Mouse (Mus musculus) layer of hippocampus, postnatal 36 days (tissue): ENCODE measurements around the gene Nosip. TPM values are rescaled to one million over a fixed set of nuclear protein-coding genes. Genes with fewer than 3 reads are reported as not detected.
A peak's percentile ranks its signal among the peaks of the same experiment; 100 is the strongest.
"Not testable (repeated sequence)": the region's sequence is repeated elsewhere in the genome, so short reads cannot be mapped to it uniquely, and the experiment has no call there.

Experiments
- DNase-seq, 2 experiments: peaks; one replicate each; pipeline ENCODE4 v3.0.0; 2022
- microRNA-seq, 2 experiments: library from miRNA; unstranded; fragments of <30 nt; microRNA quantifications; one replicate each; pipeline ENCODE4 v1.2.0; 2021
- total RNA-seq, 2 experiments: library from RNA; stranded (reverse); gene quantifications; 2 replicates each; pipeline ENCODE4 v1.2.3; 2021

Gene Nosip
- total RNA-seq, 2 experiments from 2014 or later, result 51.0 to 51.3 TPM

DNA sequence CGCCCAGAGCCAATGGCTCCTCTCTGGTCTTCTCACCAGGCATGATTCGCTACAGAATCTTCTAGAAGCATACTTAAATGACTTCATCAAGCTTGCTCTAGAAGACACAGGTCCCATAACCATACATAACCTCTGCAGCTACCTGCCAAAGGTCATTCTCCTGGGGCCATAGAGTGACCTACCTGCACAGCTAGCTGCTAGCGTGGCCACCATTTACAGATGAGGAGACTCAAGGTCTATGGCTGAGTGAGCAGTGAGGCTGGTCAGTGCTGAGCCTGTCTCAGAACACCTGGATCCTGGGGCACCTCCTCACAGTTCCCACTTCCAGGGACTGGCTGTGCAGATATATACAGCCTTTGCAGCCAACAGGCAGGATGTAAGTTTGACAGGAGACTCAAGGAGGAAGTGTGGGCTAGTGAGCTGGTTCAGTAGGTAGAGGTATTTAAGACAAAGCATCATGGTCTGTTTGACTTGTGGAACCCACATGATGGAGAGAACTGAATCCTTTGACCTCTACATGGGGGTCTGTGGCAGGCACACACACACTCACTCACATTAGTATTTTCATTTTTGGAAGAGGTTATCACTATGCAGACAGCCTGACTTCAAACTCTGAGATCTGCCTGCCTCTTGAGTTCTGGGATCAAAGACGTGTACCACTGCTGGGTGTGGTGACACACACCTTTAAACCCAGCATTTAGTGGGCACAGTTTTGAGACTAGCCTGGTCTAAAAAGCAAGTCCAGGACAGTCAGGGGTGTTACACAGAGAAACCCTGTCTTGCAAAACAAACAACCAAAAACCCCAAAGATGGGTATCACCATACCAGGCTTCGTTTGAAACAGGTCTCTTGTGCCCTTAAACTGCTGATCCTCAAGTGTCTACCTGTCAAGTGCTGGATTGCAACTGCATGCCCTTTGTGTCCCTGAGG is 57.8 kb downstream of the Nosip start:
- DNase-seq, result no peak

DNA sequence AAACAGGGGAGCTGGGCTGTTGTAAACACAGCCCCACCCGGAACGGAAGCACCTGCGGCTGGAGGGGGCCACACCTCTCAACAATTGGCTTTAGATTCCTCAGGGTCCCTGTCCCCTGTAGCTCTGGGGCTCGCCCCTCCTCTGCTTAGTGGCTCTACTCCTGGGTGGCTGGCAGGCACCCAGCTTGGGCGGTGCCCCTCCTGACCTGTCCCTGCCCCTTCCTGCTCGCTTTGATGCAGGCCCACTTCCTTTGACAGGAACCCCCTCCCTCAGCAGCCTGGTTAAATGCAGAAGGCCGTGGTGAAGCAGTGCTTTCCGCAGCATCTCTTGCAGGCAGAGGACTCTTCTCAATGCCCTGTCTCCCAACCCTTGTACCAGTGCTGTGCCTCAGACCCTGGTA is 59.2 kb downstream of the Nosip start:
- DNase-seq, result no peak

DNA sequence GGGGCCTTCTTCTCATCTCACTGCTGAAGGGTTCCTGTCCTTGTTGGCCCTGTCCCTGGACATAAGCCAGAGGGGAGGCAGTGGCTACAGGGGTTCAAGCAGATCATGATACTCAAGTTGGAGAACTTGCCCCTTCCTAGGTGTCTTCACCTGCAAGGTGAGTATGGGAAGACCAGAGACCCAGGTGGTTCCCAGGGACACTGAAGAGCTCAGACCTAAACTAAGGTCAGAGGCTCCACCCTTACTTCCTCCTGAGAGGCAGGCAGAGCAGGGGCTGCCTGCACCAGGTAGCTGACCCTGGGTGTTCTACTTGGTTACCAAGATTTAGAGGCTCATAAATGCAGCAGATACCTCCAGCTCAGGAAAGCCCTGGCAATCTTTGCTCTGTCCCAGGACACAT is 59.7 kb downstream of the Nosip start:
- DNase-seq, result no peak

DNA sequence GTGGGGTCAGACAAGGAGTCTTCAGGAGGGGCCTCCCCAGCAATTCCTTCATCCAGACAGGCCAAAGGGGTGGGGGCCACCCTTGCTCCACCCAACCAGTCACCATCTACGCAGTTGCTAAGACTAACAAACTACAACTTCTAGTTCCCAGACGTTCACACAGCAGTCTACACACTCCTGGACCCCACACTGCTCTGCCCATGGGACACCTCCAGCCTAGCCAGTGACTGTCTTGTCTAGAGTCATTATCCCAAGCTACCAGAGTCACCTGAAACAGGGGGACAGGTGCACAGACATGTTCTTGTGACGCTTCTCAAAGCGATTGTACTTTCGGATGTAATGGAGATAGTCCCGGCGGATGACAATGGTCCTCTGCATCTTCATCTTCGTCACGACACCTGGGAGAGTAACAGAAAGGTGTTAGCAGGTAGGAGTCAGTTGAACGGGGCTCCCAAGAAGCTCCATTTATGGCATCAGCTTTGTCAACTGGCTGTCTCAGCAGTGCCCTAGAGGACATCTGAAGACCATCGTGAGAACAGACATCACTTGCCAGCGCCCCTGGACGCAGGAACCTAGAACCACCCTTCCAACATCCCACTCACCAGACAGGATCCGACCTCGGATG is 60.4 kb downstream of the Nosip start:
- no peak for DNase-seq

DNA sequence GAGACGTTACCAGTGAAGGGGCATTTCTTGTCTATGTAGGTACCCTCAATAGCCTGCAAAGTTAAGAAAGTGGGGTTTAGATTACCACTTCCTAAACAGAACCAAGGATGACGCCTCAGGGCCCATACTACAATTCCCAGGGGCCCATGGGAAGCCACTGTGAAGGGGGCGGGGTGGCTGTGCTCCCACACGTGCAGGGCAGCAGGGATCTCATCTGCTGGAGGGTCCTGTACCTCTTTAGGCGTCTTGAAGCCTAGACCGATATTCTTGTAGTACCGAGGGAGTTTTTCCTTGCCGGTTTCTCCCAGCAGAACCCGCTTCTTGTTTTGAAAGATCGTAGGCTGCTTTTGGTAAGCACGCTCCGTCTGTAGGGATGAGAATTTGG is 60.9 kb downstream of the Nosip start:
- DNase-seq, result no peak

DNA sequence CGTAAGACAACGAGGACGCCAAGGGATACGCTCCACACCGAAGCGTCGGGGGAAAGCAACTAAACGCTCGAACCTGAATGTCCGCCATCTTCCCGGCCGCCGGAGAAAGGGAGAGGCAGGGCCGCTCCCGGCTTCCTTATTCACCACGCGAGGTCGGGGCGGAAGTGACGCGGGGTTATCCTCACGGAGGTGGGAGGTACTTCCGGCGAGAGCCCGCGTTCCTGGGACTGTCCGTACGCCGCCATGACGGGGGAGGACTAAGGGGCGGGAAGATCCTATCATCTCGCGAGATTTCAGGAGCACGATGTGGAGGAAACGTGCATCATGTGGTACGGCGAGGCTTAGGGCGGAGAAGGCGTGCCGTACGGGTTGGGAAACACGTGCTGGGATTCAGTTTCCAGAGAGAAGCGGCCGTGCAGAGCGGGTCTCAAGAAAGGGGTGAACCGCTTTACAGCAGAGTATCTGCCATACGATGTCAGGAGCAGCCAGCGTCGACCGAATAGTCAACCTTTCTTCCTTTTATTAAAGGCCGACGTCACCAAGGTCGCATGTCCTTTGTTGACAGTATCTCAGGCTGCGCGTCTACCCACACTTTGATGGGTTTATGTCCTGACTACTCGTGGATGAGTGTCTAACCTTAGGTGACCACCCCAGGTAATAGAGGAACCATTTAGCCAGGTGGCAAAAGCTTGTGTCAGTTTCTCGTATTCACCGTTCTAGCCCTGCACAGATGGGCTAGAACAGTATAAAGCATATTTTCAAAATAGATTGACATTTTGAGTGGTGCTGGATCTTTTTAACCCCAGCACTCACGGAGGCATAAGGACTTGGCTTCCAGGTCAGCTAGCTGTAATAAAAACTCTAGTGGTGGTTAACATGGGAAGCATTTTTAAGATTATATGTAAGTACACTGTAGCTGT is 62.3 kb downstream of the Nosip start, which contains the start of gene Rps11:
Gene Rps11 (minus strand): TSS at position 216 of the 920 bp plus-strand sequence.
- peak; percentile 98 to 99 for DNase-seq

DNA sequence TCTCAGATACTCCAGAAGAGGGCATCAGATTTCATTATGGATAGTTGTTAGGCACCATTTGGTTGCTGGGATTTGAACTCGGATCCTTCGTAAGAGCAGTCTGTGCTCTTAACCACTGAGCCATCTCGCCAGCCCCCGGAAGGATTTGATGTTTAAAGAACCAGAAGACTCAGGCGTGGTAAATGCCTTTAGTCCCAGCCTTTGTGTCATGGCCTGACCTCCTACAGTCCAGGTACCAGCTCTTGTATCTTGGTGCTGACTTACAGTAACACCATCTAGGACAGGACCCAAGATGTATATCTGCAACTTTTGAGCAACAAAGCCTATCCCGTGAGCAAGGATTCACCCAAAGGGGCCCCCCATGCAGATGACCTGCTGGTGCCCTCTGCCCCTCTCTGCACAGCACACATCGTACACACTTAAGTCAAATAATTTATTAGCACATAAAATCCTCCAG is 62.9 kb downstream of the Nosip start:
- no peak for DNase-seq

DNA sequence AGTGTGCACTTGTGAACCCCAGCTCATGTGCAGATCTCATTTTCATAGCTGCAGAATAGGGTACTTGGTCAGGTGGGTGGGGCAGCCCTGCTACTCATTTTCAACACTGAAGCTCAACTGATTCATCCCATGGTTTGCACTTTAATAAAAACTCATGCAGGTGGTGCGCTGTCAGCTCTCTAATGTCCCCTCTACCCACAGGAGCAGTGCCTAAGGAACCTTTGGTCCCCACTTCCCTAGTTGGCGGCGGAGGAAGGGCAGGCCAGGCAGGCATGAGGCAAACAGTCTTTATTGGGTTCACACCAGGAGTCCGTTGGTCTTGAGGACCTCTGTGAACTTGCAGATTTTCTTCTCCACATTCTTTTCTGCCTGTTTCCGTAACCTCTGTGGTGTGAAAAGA is 63.4 kb downstream of the Nosip start:
- DNase-seq, result not testable (repeated sequence)

DNA sequence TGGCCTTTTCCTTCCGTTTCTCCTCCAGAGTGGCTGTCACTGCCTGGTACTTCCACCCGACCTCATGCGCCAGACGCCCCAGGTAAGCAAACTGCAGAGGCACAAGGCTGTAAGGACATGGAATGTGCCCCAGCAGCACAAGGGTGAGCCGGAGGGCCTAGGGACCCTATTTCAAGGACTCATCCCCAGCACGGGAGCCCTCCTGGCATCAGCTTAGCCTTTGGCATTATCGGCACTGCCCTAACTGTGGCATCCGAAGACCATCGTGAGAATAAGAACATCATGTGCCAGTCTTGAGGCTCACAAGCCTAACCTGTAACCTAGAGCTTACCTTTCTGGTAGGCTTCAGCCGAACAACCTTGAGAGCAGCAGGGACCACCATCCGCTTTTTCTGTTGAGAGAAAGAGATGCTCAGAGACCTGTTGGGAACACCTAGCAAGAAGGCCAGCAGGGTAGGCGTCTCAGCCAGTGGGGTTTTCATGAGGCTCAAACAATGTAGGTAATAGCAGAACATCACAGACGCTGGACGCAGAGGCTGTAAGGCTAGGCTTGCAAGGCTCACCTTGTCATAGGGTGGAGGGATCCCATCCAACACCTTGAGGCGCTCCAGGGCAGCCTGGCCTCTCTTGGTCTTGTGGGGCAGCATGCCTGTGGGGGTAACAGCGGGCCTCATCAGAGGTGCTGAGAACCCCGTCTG is 64.1 kb downstream of the Nosip start:
- no peak for DNase-seq

DNA sequence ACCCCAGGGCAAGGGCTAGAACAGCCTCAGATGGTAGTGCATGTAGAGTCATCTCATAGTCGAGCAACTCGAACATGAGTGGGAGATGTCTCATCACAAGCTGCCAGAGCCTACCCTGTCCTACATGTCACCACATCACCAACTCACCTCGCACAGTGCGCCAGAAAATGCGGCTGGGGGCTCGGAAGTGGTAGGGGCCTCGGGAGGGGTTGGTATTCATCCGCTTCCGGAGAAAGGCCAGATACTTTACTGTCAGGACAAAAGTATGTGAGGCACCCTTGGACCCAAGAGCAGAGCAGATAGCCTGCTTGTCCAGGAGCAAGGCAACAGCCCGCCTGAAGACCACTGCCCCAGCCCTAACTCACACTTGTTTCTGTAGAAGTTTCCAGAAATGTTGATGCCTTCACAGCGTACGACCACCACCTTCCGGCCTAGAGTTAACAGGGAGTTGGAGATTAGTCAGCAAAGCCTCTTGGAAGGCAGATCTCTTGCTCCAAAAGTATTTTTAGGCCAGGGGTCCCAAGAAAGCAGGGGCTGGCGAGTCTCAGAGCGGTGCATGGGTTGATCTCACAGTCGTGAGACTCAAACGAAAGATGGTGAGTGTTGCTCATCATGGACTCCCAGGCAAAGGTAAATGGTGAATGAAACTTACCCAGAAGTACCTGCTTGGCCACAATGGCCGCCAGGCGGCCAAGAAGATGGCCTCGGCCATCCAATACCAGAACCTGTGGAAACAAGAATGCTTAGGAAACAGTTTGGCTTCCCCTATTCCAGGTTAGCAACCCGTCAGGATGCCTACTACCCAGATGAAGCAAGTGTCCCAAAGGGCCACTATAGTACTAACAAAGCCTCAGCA is 64.8 kb downstream of the Nosip start:
- DNase-seq, result no peak

Small RNAs within 50 kb of the gene (microRNA-seq; reads per million reads assigned to microRNA genes)
- 1,117 to 1,338 reads per million in 2 experiments for gene Mir150
- 14.3 to 23.3 reads per million in 2 experiments for gene Mir5121
- gene Mir7054, result 0.60 to 1.9 reads per million in 2 experiments

Other genes with a start within 250 kb of the Nosip start
- gene Nup62, start 246.3 kb upstream of the Nosip start, total RNA-seq, result 10 to 100 TPM; 29.7 to 30.6 TPM
- gene Il4i1, start 246.0 kb upstream of the Nosip start, total RNA-seq, result 1 to 10 TPM; 1.1 to 2.5 TPM
- 10 to 100 TPM; 26.3 to 28.9 TPM for gene Atf5, start 245.8 kb upstream of the Nosip start, total RNA-seq
- 10 to 100 TPM; 78.8 to 80.6 TPM for gene Akt1s1, start 213.4 kb upstream of the Nosip start, total RNA-seq
- gene Tbc1d17, start 213.3 kb upstream of the Nosip start, total RNA-seq, result 10 to 100 TPM; 63.7 to 64.6 TPM
- 10 to 100 TPM; 27.1 to 27.2 TPM for gene Pnkp, start 205.3 kb upstream of the Nosip start, total RNA-seq
- 100 to 1,000 TPM; 346 to 359 TPM for gene Ptov1, start 192.6 kb upstream of the Nosip start, total RNA-seq
- gene Med25, start 169.7 kb upstream of the Nosip start, total RNA-seq, result 100 to 1,000 TPM in 1 of 2 experiments, 10 to 100 TPM in 1; 97.2 to 113 TPM
- gene Fuz, start 166.3 kb upstream of the Nosip start, total RNA-seq, result 10 to 100 TPM; 23.8 to 29.1 TPM
- gene Ap2a1, start 132.9 kb upstream of the Nosip start, total RNA-seq, result 100 to 1,000 TPM; 295 to 305 TPM
- gene Tsks, start 119.2 kb upstream of the Nosip start, total RNA-seq, result under 1 TPM; 0.87 to 0.88 TPM
- gene Cpt1c, start 87.6 kb upstream of the Nosip start, total RNA-seq, result 100 to 1,000 TPM; 131 to 137 TPM
- 100 to 1,000 TPM; 155 to 168 TPM for gene Prmt1, start 75.9 kb upstream of the Nosip start, total RNA-seq
- gene Irf3, start 64.8 kb upstream of the Nosip start, total RNA-seq, result 10 to 100 TPM; 45.9 to 51.0 TPM
- gene Bcl2l12, start 63.7 kb upstream of the Nosip start, total RNA-seq, result 1 to 10 TPM; 3.0 to 4.1 TPM
- 100 to 1,000 TPM; 149 to 155 TPM for gene Scaf1, start 46.1 kb upstream of the Nosip start, total RNA-seq
- gene Rras, start 44.5 kb upstream of the Nosip start, total RNA-seq, result 1 to 10 TPM; 9.7 TPM
- 10 to 100 TPM; 74.3 to 75.3 TPM for gene Prr12, start 9.5 kb upstream of the Nosip start, total RNA-seq
- 1 to 10 TPM; 5.5 to 6.1 TPM for gene Prrg2, start 248 bp downstream of the Nosip start, total RNA-seq
- gene Rcn3, start 29.8 kb downstream of the Nosip start, total RNA-seq, result 1 to 10 TPM; 6.2 to 6.9 TPM
- 10 to 100 TPM; 16.7 to 18.5 TPM for gene Fcgrt, start 41.4 kb downstream of the Nosip start, total RNA-seq
- gene Rps11, start 62.0 kb downstream of the Nosip start, total RNA-seq, result 100 to 1,000 TPM; 408 to 432 TPM
- 100 to 1,000 TPM; 788 to 817 TPM for gene Rpl13a, start 66.3 kb downstream of the Nosip start, total RNA-seq
- gene Gm45713, start 73.8 kb downstream of the Nosip start, total RNA-seq, result under 1 TPM in 1 of 2 experiments, not detected in 1; 0.50 TPM
- gene Flt3l, start 74.0 kb downstream of the Nosip start, total RNA-seq, result 10 to 100 TPM in 1 of 2 experiments, 1 to 10 TPM in 1; 7.0 to 10.1 TPM
- gene Pih1d1, start 91.9 kb downstream of the Nosip start, total RNA-seq, result 10 to 100 TPM; 44.5 to 46.8 TPM
- gene Aldh16a1, start 92.2 kb downstream of the Nosip start, total RNA-seq, result 10 to 100 TPM; 10.5 to 18.0 TPM
- 1,000 to 10,000 TPM; 1,360 to 1,418 TPM for gene Slc17a7, start 101.5 kb downstream of the Nosip start, total RNA-seq
- gene Gfy, start 117.1 kb downstream of the Nosip start, total RNA-seq, result under 1 TPM; 0.17 to 0.28 TPM
- gene Pth2, start 118.6 kb downstream of the Nosip start, total RNA-seq, result not detected
- 1 to 10 TPM; 2.0 to 3.3 TPM for gene Ccdc155, start 142.5 kb downstream of the Nosip start, total RNA-seq
- 1 to 10 TPM; 1.4 to 2.3 TPM for gene Dkkl1, start 149.7 kb downstream of the Nosip start, total RNA-seq
- 1 to 10 TPM; 2.6 to 7.8 TPM for gene Tead2, start 153.3 kb downstream of the Nosip start, total RNA-seq
- 1 to 10 TPM; 1.9 to 4.8 TPM for gene Cd37, start 176.7 kb downstream of the Nosip start, total RNA-seq
- gene Slc6a16, start 178.7 kb downstream of the Nosip start, total RNA-seq, result 1 to 10 TPM; 2.0 to 2.8 TPM
- not detected for gene Slc6a21, start 215.1 kb downstream of the Nosip start, total RNA-seq